Mouse (Mus musculus): ENCODE measurements around the gene Vdac2.

Gene Vdac2

GRCm38 (mm10) chr14:21817453-21817852, 7.6 kb upstream of the Vdac2 start:
- DNase-seq (ENCODE audit: low read depth, low spot score) = no peak

- DNase-seq (ENCODE audit: low read depth, low spot score) = no peak
Measured at GRCm38 (mm10) chr14:21820880-21821505, 4.0 kb upstream of the Vdac2 start.

- DNase-seq (ENCODE audit: low read depth, low spot score) = no peak
Measured at GRCm38 (mm10) chr14:21822307-21822706, 2.7 kb upstream of the Vdac2 start.

- no peak for DNase-seq (ENCODE audit: low read depth, low spot score)
Measured at GRCm38 (mm10) chr14:21822795-21823374, 2.2 kb upstream of the Vdac2 start.

DNA sequence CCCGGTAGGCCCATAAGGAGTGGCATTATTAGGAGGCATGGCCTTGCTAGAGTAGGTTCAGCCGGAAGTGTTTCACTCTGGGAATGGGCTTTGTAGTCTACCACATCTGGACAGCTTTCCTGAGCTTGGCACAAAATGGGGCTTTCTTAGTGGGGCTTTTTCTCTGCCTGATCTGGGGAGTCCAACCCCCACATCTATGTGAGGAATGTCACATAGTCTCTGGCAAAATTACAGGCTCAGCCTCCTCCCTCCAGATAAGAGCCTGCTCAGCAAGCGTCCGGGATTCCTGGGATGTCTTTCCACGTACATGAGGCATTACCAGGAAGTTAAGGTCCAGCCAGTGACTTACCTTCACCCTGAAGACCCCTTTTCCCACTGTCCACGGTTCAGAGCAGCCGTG, 1.1 kb upstream of the Vdac2 start:
- DNase-seq (ENCODE audit: low read depth, low spot score) = no peak

DNA sequence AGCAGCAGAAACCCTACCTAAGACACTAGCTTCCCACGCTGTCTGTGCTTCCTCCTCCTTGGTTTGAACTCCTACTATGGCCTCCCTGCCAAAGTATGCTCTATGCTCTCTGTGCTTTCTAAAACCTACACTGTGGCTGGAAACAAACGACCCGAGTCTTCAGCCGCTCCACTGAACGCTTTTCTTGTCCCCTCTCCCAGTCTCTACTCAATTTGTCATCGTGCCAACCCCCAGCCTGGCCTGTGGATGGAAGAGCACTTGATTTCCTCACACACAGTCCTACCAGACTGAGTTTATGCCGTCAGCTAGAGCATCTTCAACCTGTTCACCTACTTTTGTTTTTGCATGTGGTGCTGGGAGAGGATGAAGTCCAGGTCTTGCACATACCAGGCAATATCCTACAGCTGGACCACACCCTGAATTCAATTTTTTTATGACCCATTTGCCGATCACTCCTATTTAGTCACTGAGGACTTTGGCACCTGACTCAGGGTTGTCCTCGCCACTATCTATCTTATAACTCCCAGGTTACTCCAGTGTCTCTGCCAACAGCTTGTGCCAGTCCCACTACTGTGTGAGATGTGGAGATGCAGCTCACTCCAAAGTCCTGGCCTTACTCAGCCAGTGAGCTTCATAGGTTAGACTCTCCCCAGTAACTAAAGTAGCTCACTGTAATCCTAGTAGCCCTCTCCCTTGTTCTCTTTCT, 901 bp downstream of the Vdac2 start:
- no peak for DNase-seq (ENCODE audit: low read depth, low spot score)

DNA sequence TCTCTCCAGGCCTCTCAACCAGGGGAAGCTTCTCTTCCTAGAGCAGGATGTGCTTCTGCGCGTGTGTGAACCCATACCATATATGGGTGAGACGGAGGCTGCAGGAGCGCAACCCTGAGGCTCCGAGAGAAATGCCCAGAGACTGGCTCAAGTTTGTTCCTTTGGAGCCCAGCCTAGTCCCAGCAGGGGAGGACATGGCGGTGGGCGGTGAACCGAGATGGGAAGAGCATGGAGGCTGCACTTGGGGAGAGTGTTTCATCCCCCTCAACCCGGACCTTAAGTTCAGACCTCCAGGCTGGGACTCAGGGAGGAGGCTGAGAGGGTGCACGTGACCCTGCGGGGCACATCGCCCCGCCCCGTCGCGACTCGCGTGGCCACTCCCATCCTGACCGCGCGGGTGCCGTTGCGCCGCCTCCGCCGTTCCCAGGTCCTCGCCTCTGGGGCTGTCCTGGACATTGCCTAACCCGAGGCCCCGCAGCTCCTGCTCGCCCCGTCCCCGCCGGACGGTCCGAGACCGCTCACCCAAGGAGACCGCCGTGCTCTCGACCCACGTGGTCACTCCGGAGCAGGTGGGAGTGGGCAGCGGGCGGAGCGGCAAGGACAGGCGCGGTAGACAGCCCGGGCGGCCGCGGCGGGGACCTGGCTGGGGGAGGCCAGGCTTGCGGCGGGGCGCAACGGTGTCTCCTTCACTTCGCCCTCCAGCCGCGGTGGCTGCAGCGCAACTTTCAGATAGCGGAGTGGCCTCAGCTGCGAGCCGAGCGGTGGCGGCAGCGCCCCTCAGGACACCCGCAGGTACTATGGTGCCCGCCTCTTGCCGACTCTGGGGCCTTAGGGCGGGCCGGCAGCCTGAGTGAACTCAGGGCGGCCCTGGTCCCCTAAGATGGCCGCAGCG, 6.1 kb downstream of the Vdac2 start:
- peak; percentile 96 for DNase-seq (ENCODE audit: low read depth, low spot score)

DNA sequence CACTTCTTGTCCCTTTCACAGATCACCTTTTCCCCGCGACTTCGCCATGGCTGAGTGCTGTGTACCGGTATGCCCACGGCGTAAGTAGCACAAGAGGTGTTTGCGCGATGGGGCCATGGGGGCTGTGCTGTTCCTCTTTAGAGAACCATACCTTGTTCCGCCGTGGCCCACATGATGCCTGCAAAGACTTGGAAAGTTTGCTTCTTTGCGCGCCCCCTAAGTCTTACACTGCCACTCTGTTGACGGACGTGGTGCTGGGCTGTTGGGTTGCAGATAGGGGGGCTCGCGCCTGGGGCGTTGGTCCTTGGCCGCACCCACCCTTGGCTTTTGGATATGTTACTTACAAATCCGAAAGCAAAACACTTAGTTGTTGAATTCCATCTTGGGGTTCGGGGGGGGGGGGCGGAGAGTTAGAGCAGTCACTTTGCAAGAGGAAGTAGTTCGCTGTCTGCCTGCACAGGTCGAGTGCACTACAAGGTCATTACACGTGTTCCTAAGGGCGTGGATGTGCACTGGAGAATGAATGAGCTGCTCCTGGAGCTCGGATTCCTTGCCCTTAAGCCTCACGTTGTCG, 6.9 kb downstream of the Vdac2 start:
- peak; percentile 74 for DNase-seq (ENCODE audit: low read depth, low spot score)

DNA sequence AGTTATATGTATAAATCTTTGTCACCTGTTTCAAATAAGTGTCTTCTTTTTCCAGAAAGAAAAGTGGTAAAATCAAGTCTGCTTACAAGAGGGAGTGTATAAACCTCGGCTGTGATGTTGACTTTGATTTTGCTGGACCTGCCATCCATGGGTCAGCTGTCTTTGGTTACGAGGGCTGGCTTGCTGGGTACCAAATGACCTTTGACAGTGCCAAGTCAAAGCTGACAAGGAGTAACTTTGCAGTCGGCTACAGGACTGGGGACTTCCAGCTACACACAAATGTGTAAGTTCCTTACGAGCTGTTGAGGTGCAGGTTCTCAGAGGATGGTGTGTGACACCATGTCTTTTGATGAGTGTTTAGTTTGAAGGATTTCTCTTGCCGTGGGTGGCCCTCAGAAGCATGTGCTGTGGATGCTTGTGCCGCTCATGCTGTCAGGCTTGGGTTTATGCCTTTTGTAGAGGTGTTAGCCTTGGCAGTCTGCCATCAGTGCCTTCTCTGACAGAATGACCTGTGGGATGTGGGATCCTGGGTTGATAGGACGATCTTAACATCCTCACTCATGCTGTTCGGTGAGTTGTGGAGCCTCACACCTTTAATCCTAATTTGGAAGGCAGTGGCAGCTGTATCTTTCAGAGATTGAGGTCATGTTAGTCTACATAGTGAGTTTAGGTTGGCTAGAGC, 13.4 kb downstream of the Vdac2 start:
- DNase-seq (ENCODE audit: low read depth, low spot score) = no peak

- DNase-seq (ENCODE audit: low read depth, low spot score) = no peak
Measured at GRCm38 (mm10) chr14:21841819-21842592, 17.0 kb downstream of the Vdac2 start.

GRCm38 (mm10) chr14:21843263-21843662, 18.2 kb downstream of the Vdac2 start:
- DNase-seq (ENCODE audit: low read depth, low spot score) = no peak

DNA sequence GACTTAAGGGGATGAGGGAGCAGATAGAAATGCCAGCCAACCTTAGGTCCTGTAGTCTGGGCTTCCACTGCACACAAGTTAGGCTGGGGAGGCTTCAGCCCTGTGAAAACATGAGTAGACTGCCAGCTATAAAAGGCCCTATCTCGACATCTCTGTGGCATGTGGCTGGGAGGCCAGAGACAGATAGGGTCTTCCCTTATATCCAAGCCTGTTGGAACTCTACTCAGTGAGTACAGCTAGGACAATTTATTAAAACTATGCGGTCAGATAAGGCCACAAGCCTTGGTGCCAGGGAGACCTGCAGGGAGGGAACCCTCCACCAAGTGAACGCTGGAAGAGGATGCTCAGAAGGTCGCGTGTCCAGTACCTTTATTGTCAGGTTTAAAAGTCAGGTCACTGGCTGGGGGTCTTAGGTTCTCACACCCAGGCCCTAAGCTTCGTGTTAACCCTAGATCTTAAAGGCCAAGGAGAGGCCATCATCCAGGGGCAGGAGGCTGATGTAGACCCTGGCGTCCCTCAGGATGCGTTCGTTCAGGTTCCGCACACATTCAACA, 21.9 kb downstream of the Vdac2 start:
- no peak for DNase-seq (ENCODE audit: low read depth, low spot score)

DNA sequence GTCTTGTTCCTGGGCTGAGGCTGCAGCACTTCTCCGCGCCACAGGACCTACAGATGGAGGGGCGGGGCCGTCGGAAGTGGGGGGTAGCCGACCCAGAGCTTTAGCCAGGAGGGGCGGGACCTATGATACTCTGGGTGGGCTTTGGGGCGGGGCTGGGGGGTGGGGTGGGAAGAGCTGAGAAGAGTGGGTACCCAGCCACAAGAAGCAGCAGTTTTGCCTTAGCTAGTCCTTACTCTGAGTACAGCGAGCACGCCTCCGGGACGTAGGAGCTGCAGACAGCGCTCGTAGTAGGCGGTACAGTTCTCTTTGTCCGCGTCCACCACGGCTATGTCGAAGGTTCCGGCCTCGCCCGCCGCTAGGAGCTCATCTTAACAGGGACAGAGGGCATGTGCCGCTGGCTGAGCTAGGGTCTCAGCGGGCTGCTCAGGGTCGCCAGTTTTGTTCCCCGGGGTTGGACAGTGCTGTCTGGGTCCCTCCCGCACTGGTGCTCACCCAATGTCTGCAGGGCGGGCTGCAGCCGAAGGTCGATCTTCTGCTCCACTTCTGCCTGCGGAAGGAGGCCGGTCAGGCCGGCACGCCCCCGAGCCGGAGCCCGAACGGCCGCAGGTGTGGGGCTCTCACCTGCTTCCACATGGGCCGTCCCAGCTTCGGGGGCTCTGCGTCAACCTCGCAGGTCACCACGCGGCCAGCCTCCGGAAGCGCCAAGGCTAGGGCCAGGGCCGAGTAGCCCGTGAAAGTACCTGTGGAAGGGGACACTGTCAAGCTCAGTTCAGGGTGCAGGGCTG, 22.5 kb downstream of the Vdac2 start:
- DNase-seq (ENCODE audit: low read depth, low spot score) = peak; percentile 58

DNA sequence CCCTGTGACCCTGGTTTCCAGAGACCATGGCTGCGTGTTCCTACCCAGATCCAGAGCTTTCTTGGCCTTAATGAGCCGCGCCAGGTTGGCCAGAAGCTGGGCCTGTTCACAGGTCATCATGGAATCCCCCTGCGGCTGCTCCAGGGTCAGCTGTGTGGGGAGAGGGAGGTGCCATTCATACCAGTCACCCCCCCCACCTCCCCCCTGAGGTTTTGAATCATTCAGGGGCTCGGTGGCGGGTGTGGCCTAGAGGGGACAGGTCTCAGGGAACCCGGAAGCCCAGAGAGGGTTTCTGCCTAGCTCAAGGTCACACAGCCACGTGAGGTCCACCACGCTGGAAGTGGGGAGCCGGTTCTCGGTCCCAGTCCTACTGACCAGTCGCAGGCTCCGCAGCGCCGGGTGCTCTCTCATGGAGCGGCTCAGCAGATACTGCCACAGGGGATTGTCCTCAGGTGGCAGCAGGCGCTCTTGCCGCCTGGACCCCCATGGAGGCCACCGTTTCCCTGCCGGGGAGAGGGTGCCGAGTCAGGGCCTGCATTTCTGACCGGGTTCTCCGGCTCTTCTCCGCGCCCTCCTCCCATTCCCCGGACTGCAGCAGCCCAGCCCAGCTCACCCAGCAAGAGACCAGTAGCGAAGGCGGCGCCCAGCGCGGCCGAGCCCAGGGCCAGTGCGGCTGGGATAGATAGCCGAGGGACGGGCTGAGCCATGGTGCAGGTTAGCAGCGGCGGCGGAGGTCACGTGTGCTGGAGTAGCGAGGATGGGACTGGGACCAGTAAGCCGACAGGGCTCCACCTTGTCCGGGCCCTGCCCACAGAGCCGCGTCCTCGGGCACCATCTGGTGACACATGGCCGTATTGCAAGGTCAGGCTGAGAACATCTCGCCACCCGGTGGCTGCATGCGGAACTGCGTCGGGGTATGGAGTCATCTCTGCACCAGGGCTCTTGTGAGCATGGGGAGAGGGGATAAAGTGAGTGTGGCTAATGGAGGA, 23.4 kb downstream of the Vdac2 start, which contains the start of gene Comtd1:
TSS of gene Comtd1 (minus strand) at position 812 of the 989 bp plus-strand sequence.
- peak; percentile 91 for DNase-seq (ENCODE audit: low read depth, low spot score)

GRCm38 (mm10) chr14:21849524-21850418, 24.7 kb downstream of the Vdac2 start:
- DNase-seq (ENCODE audit: low read depth, low spot score) = no peak

GRCm38 (mm10) chr14:21850419-21851127, 25.5 kb downstream of the Vdac2 start:
- no peak for DNase-seq (ENCODE audit: low read depth, low spot score)
